Mouse (Mus musculus): ENCODE results near the gene Prkcsh. TPM values are rescaled to one million over a fixed set of nuclear protein-coding genes. Genes with fewer than 3 reads are reported as not detected.
A peak's percentile ranks its signal among the peaks of the same experiment; 100 is the strongest.

The Prkcsh gene
- total and polyA plus RNA-seq, 3 experiments: 166 to 209 (median 175) TPM

GRCm38 (mm10) chr9:22049721-22050270, 47.2 kb downstream of the Prkcsh start:
- no peak for DNase-seq

DNA sequence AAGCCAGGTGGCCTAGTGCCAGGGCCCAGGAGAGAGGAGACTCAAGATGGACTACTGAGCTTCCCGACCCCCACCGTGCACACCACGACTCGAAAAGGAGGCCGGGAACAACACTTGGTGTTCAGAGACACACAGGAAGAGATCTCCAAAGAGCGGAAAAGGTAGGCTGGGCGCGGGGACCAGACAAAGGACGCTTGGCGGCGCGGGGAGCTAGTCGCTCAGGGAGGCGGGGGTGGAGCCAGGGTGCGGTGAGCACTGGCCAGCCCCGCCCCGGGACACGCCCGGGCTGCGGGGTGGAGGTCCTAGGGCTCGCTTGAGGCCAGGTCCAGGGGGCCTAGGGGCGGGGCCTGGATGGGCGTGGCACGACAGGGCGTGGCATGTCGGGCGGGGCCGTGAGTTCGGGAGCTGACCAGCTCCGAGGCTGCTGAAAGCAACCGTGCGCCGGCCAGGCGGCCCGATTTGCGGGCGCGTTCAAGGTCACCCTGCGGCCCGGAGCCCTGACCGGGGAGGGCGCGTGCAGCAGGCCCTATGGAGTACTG, 47.8 kb downstream of the Prkcsh start:
- peak; percentile 81 for DNase-seq

- no peak for DNase-seq
These were observed 48.8 kb downstream of the Prkcsh start for GRCm38 (mm10) chr9:22051161-22051957.

DNA sequence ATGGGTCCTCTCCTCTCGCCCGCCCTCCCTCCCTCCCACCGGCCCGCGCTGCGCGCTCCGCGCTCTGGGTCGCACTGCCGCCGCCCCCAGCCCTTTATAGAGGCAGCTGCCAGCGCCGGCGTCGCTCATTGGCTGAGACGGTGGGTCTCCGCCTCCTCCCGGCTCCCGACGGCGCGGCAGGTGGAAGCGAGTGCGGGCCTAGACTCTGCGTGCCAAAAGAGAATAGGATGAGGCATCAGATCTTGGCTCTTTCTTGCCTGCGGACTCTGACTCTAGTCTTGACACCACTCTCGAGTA, 49.3 kb downstream of the Prkcsh start, which contains the start of gene Elavl3:
TSS of gene Elavl3 (minus strand) at position 66 of the 297 bp plus-strand sequence.
- no peak for DNase-seq

GRCm38 (mm10) chr9:22053657-22054056, 51.1 kb downstream of the Prkcsh start:
- DNase-seq: no peak

- peak; percentile 86 for DNase-seq
These were observed 51.9 kb downstream of the Prkcsh start for GRCm38 (mm10) chr9:22054411-22055076.

DNA sequence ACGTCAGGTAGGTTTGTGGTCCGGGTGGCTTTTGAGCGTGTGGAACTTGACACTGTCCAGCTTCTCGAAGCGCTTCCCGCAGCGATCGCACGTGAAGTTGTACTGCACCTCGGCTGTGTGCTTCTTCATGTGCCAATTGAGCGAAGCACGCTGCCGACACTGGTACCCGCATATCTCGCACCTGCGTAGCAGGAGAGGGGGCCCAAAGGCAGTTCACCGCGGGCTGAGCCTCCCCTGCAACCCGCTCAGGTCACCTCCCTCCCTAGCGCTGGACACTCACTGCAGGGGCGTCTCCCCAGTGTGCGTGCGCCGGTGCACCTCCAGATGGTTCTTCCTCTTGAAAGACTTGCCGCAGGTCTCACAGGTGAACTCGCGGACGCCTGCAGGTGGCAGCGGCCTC, 53.1 kb downstream of the Prkcsh start:
- no peak for DNase-seq

DNA sequence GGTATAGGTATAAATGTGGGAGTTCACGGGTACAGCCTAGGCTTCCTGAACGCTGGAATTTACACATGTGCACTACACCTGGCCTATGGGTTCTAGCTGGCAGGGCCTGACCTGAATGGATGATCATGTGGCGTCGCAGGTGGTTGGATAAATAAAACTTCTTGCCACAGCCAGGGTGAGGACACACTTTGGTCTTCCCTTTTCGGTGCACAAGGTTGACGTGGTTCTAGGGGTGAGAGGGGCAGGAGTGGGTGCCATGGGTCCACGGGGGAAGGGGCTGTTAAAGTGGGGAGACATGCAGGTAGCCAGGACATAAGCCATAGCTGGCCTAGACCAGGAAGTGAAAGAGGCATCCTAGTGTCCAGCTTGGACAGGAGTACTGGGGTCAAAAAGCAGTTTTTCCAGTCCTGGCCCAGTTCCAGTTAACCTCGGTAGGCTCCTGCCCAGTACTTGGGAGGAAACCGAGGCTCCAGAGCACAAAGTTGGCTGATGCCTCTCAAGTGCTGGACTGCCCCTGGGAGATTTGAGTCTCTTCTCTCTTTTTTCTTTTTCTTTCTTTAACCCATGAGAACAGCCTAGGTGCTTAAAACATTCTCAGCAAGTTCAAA, 53.8 kb downstream of the Prkcsh start:
- DNase-seq: no peak

DNA sequence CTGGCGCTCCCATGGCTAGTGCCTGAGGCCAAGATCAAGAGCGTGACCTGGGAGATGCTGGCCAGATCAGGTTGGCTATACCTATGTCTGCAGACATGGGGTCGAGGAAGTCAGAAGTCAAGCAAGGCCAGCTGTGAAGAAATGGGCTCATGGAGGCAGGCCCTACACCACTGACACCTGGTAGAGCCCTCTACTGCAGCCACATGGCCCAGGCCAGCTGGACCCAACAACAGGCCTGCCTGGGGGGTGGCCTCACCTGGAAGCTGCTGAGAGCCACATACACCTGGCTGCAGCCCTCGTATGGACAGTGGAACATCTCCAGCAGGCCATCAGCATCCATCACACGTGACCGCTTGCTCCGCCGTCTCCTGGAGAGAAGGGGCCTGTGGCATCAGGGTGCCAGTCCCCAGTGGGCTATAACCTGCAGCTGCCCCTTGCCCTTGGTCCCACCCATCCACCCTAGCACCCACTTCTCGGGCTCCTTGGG, 54.5 kb downstream of the Prkcsh start:
- no peak for DNase-seq

DNA sequence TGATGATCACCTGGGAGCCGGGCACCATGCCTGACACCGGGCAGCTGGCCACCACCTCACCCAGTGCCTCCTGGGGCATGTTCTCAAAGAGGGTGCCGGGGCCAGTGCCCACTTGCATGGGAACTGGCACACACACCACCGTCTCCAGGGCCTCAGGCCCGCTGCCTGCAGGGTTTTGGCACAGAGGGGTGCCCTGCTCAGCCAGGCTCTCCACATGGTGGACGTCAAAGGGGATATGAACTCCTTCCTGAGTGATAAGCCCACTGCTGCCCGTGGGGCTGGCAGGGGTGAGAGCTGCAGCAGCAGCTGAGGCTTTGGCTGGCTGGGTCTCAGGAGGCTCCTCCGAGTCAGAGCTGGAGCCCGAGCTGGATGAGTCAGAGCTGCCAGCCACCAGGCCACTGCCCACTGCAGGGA, 55.4 kb downstream of the Prkcsh start:
- DNase-seq: peak; percentile 38

GRCm38 (mm10) chr9:22061339-22061738, 58.7 kb downstream of the Prkcsh start:
- no peak for DNase-seq

Other genes with a start within 250 kb of the Prkcsh start
- 1 to 10 TPM; 1.9 to 3.7 TPM for gene Spc24, start 242.5 kb upstream of the Prkcsh start, total RNA-seq (2021)
- gene Spc24, start 242.5 kb upstream of the Prkcsh start, polyA plus RNA-seq (2012; rRNA removed): 1.4 and 1.5 TPM in 2 replicates
- gene Kank2, start 204.1 kb upstream of the Prkcsh start, total RNA-seq (2021): 10 to 100 TPM; 28.4 to 56.2 TPM
- gene Kank2, start 204.1 kb upstream of the Prkcsh start, polyA plus RNA-seq (2012; rRNA removed): 67.8 and 76.1 TPM in 2 replicates
- 1 to 10 TPM; 8.1 to 8.7 TPM for gene Angptl8, start 167.3 kb upstream of the Prkcsh start, total RNA-seq (2021)
- gene Angptl8, start 167.3 kb upstream of the Prkcsh start, polyA plus RNA-seq (2012; rRNA removed): 26.5 and 55.8 TPM in 2 replicates
- gene Dock6, start 150.2 kb upstream of the Prkcsh start, total RNA-seq (2021): 10 to 100 TPM; 32.9 to 37.0 TPM
- gene Dock6, start 150.2 kb upstream of the Prkcsh start, polyA plus RNA-seq (2012; rRNA removed): 76.6 and 91.2 TPM in 2 replicates
- 10 to 100 TPM; 48.3 to 52.2 TPM for gene Rab3d, start 84.6 kb upstream of the Prkcsh start, total RNA-seq (2021)
- gene Rab3d, start 84.6 kb upstream of the Prkcsh start, polyA plus RNA-seq (2012; rRNA removed): 75.9 and 84.8 TPM in 2 replicates
- 10 to 100 TPM in 1 of 2 experiments, 1 to 10 TPM in 1; 9.4 to 10.5 TPM for gene Ccdc159, start 75.3 kb upstream of the Prkcsh start, total RNA-seq (2021)
- 17.3 and 24.5 TPM in 2 replicates for gene Ccdc159, start 75.3 kb upstream of the Prkcsh start, polyA plus RNA-seq (2012; rRNA removed)
- 100 to 1,000 TPM; 381 to 452 TPM for gene Tmem205, start 75.2 kb upstream of the Prkcsh start, total RNA-seq (2021)
- 1,222 and 1,525 TPM in 2 replicates for gene Tmem205, start 75.2 kb upstream of the Prkcsh start, polyA plus RNA-seq (2012; rRNA removed)
- 10 to 100 TPM; 21.7 to 31.7 TPM for gene Plppr2, start 65.8 kb upstream of the Prkcsh start, total RNA-seq (2021)
- gene Plppr2, start 65.8 kb upstream of the Prkcsh start, polyA plus RNA-seq (2012; rRNA removed): 120 and 147 TPM in 2 replicates
- gene Swsap1, start 47.1 kb upstream of the Prkcsh start, total RNA-seq (2021): 10 to 100 TPM; 14.2 to 18.6 TPM
- gene Swsap1, start 47.1 kb upstream of the Prkcsh start, polyA plus RNA-seq (2012; rRNA removed): 12.4 and 20.2 TPM in 2 replicates
- 1 to 10 TPM; 1.5 to 2.7 TPM for gene Epor, start 39.3 kb upstream of the Prkcsh start, total RNA-seq (2021)
- 3.7 and 6.0 TPM in 2 replicates for gene Epor, start 39.3 kb upstream of the Prkcsh start, polyA plus RNA-seq (2012; rRNA removed)
- gene Rgl3, start 13.4 kb upstream of the Prkcsh start, total RNA-seq (2021): 10 to 100 TPM; 14.2 to 46.9 TPM
- 137 and 177 TPM in 2 replicates for gene Rgl3, start 13.4 kb upstream of the Prkcsh start, polyA plus RNA-seq (2012; rRNA removed)
- 1 to 10 TPM in 1 of 2 experiments, under 1 TPM in 1; 0.73 to 1.0 TPM for gene Ccdc151, start 172 bp upstream of the Prkcsh start, total RNA-seq (2021)
- gene Ccdc151, start 172 bp upstream of the Prkcsh start, polyA plus RNA-seq (2012; rRNA removed): 0.47 and 0.73 TPM in 2 replicates
- 1 to 10 TPM; 2.1 to 2.4 TPM for gene Elavl3, start 49.2 kb downstream of the Prkcsh start, total RNA-seq (2021)
- 1.3 and 1.7 TPM in 2 replicates for gene Elavl3, start 49.2 kb downstream of the Prkcsh start, polyA plus RNA-seq (2012; rRNA removed)
- gene Gm49318, start 68.5 kb downstream of the Prkcsh start, total RNA-seq (2021): not detected
- not detected in 2 replicates for gene Gm49318, start 68.5 kb downstream of the Prkcsh start, polyA plus RNA-seq (2012; rRNA removed)
- 1 to 10 TPM; 8.0 to 8.5 TPM for gene Zfp653, start 68.6 kb downstream of the Prkcsh start, total RNA-seq (2021)
- 19.3 and 20.7 TPM in 2 replicates for gene Zfp653, start 68.6 kb downstream of the Prkcsh start, polyA plus RNA-seq (2012; rRNA removed)
- gene Ecsit, start 82.6 kb downstream of the Prkcsh start, total RNA-seq (2021): 10 to 100 TPM; 50.9 to 70.8 TPM
- 52.6 and 65.2 TPM in 2 replicates for gene Ecsit, start 82.6 kb downstream of the Prkcsh start, polyA plus RNA-seq (2012; rRNA removed)
- gene Cnn1, start 96.4 kb downstream of the Prkcsh start, total RNA-seq (2021): 1 to 10 TPM in 1 of 2 experiments, under 1 TPM in 1; 0.58 to 3.8 TPM
- 1.1 and 1.8 TPM in 2 replicates for gene Cnn1, start 96.4 kb downstream of the Prkcsh start, polyA plus RNA-seq (2012; rRNA removed)
- gene Elof1, start 114.4 kb downstream of the Prkcsh start, total RNA-seq (2021): 10 to 100 TPM; 73.9 to 90.9 TPM
- 157 and 159 TPM in 2 replicates for gene Elof1, start 114.4 kb downstream of the Prkcsh start, polyA plus RNA-seq (2012; rRNA removed)
- gene Acp5, start 132.9 kb downstream of the Prkcsh start, total RNA-seq (2021): 10 to 100 TPM; 65.9 to 86.3 TPM
- 93.2 and 189 TPM in 2 replicates for gene Acp5, start 132.9 kb downstream of the Prkcsh start, polyA plus RNA-seq (2012; rRNA removed)
- 10 to 100 TPM; 34.8 to 65.0 TPM for gene Pigyl, start 154.0 kb downstream of the Prkcsh start, total RNA-seq (2021)
- gene Pigyl, start 154.0 kb downstream of the Prkcsh start, polyA plus RNA-seq (2012; rRNA removed): 75.3 and 79.6 TPM in 2 replicates
- gene Zfp872, start 185.3 kb downstream of the Prkcsh start, total RNA-seq (2021): 1 to 10 TPM; 1.8 to 3.9 TPM
- 0.11 and 0.16 TPM in 2 replicates for gene Zfp872, start 185.3 kb downstream of the Prkcsh start, polyA plus RNA-seq (2012; rRNA removed)
- gene Zfp809, start 222.9 kb downstream of the Prkcsh start, total RNA-seq (2021): 10 to 100 TPM; 31.8 to 52.5 TPM
- gene Zfp809, start 222.9 kb downstream of the Prkcsh start, polyA plus RNA-seq (2012; rRNA removed): 11.9 and 26.1 TPM in 2 replicates

All from adrenal gland, adult 2 months (tissue).